ENCODE assay signal across 15 mouse cellular contexts in genomic region chr5:112453088-112453487, GRCm38 (mm10). TPM values are rescaled to one million over a fixed set of nuclear protein-coding genes. Genes with fewer than 3 reads are reported as not detected.
"Had no signal": no experiment of that assay in that cellular context is flagged by ENCODE, and none has a peak within 500 bp of the region (broad histone marks: within the 10 kb centered on the region; RNA-seq: fewer than 3 reads in every experiment).

No protein-coding gene starts in this region.

- ATAC-seq: hindbrain, embryonic 16.5 days; inflammation-experienced regulatory T-cells, adult 6 months; liver, embryonic 12.5 days; midbrain, embryonic 15.5 days had no signal

- H3K9ac ChIP-seq: limb, embryonic 15.5 days; liver, embryonic 12.5 days; midbrain, embryonic 15.5 days; neural tube, embryonic 12.5 days had no signal

- H3K9me3 ChIP-seq: limb, embryonic 15.5 days; liver, embryonic 12.5 days; midbrain, embryonic 15.5 days; neural tube, embryonic 12.5 days had no signal

- H3K4me2 ChIP-seq: limb, embryonic 15.5 days; liver, embryonic 12.5 days; midbrain, embryonic 11.5 days; midbrain, embryonic 15.5 days; neural tube, embryonic 12.5 days had no signal

- H3K36me3 ChIP-seq: limb, embryonic 15.5 days; liver, embryonic 12.5 days; neural tube, embryonic 12.5 days had no signal

- H3K27me3 ChIP-seq: limb, embryonic 15.5 days; midbrain, embryonic 15.5 days had no signal

- H3K4me3 ChIP-seq: limb, embryonic 15.5 days; liver, embryonic 12.5 days; midbrain, embryonic 15.5 days; neural tube, embryonic 12.5 days had no signal

- H3K4me1 ChIP-seq: limb, embryonic 15.5 days; liver, embryonic 12.5 days; midbrain, embryonic 15.5 days; neural tube, embryonic 12.5 days had no signal

- H3K27ac ChIP-seq: limb, embryonic 15.5 days; liver, embryonic 12.5 days; midbrain, embryonic 15.5 days; neural tube, embryonic 12.5 days had no signal

- DNase-seq: kidney, adult 11 months; layer of hippocampus, adult 9-11 months; layer of hippocampus, postnatal 36 days; thymus, adult 18-20 months; thymus, postnatal 25 days had no signal

RNA-seq across cellular contexts. Expression of gene Gm6588, which starts 3.9 kb away (rescaled TPM):
- polyA plus RNA-seq: inflammation-experienced regulatory T-cells, adult 6 months; limb, embryonic 11.5 days; liver, embryonic 12.5 days; liver, embryonic 16.5 days; midbrain, embryonic 11.5 days; stomach, embryonic 14.5 days had no signal

RNA-seq across cellular contexts. Expression of gene Asphd2, which starts 58.4 kb away (rescaled TPM):
- polyA plus RNA-seq: inflammation-experienced regulatory T-cells, adult 6 months; liver, embryonic 16.5 days had no signal
